Mouse (Mus musculus): Measurements from ENCODE around the gene Cd9.
A peak's percentile ranks its signal among the peaks of the same experiment; 100 is the strongest.

The Cd9 gene

GRCm38 (mm10) chr6:125473321-125473721 lies 21.3 kb downstream of the Cd9 start:
- DNase-seq: no peak

- DNase-seq: no peak
Measured at GRCm38 (mm10) chr6:125471921-125472320, 22.7 kb downstream of the Cd9 start.

GRCm38 (mm10) chr6:125471326-125471725 lies 23.3 kb downstream of the Cd9 start:
- DNase-seq: no peak

- no peak for DNase-seq
Measured at GRCm38 (mm10) chr6:125470616-125471015, 24.0 kb downstream of the Cd9 start.

- DNase-seq: no peak
Measured at GRCm38 (mm10) chr6:125469222-125469621, 25.4 kb downstream of the Cd9 start.

- peak; percentile 25 for DNase-seq
Measured at GRCm38 (mm10) chr6:125468179-125468960, 26.2 kb downstream of the Cd9 start.

GRCm38 (mm10) chr6:125467301-125467715 lies 27.3 kb downstream of the Cd9 start:
- no peak for DNase-seq

GRCm38 (mm10) chr6:125462312-125462711 lies 32.3 kb downstream of the Cd9 start:
- no peak for DNase-seq

- no peak for DNase-seq
Measured at GRCm38 (mm10) chr6:125461788-125462187, 32.8 kb downstream of the Cd9 start.

- DNase-seq: no peak
Measured at GRCm38 (mm10) chr6:125461325-125461724, 33.3 kb downstream of the Cd9 start.

GRCm38 (mm10) chr6:125460589-125460988 lies 34.0 kb downstream of the Cd9 start:
- DNase-seq: no peak

GRCm38 (mm10) chr6:125459903-125460302 lies 34.7 kb downstream of the Cd9 start:
- no peak for DNase-seq

GRCm38 (mm10) chr6:125455806-125456520 lies 38.6 kb downstream of the Cd9 start:
- DNase-seq: no peak

- no peak for DNase-seq
Measured at GRCm38 (mm10) chr6:125454731-125455130, 39.9 kb downstream of the Cd9 start.

GRCm38 (mm10) chr6:125454299-125454698 lies 40.3 kb downstream of the Cd9 start:
- DNase-seq: no peak

GRCm38 (mm10) chr6:125447660-125448059 lies 46.9 kb downstream of the Cd9 start:
- DNase-seq: no peak

GRCm38 (mm10) chr6:125447205-125447604 lies 47.4 kb downstream of the Cd9 start:
- no peak for DNase-seq

GRCm38 (mm10) chr6:125445381-125445780 lies 49.2 kb downstream of the Cd9 start:
- no peak for DNase-seq

- no peak for DNase-seq
Measured at GRCm38 (mm10) chr6:125442591-125442990, 52.0 kb downstream of the Cd9 start.

- no peak for DNase-seq
Measured at GRCm38 (mm10) chr6:125436753-125437152, 57.8 kb downstream of the Cd9 start.

- DNase-seq: no peak
Measured at GRCm38 (mm10) chr6:125434735-125435518, 59.7 kb downstream of the Cd9 start.

GRCm38 (mm10) chr6:125433704-125434447 lies 60.7 kb downstream of the Cd9 start:
- DNase-seq: no peak

GRCm38 (mm10) chr6:125433257-125433656 lies 61.3 kb downstream of the Cd9 start:
- no peak for DNase-seq

All from thymus, postnatal 14 days (tissue).